Mouse (Mus musculus): ENCODE results near the gene Gm20388. TPM values are rescaled to one million over a fixed set of nuclear protein-coding genes. Genes with fewer than 3 reads are reported as not detected.

Gene Gm20388
- total RNA-seq, 2 experiments from 2014 or later = 2.4 to 2.6 TPM

DNA sequence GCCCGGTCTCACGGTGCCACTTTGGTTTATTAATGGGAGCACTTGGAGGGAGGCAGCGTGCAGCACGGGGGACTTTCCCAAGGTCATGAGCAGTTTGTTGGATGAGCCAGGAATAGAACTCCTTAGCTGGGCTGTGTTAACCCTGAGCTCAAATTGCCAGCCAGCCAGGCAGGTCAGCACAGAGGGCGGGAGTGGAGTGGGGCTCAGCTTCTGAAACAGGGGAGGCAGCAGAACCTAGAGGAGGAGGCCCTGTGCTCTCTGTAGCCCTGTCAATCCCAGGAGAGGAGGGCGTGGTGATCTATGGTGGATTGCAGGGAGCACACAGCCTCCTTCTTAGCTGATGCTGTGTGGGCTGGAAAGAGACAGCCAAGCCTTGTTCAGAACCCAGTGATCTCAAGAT lies 615.2 kb downstream of the Gm20388 start:
- no peak for DNase-seq (ENCODE audit: extremely low spot score in 1 of 2, low spot score in 2 of 2)
- intact Hi-C loops (cut with DNase I) = no loop called here
- no peak for TF ChIP-seq CTCF (IDR thresholded peaks at IDR 0.05)
- Histone ChIP-seq H3K4me3 (no peak overlapping the region), H3K27ac (no peak overlapping the region)

GRCm38 (mm10) chr8:120526577-120526976 lies 615.9 kb downstream of the Gm20388 start:
- H3K27ac ChIP-seq = no peak overlapping the region
- DNase-seq (ENCODE audit: extremely low spot score in 1 of 2, low spot score in 2 of 2) = no peak
- intact Hi-C loops (cut with DNase I) = no loop called here
- H3K4me3 ChIP-seq = no peak overlapping the region
- TF ChIP-seq CTCF (IDR thresholded peaks at IDR 0.05) = no peak

DNA sequence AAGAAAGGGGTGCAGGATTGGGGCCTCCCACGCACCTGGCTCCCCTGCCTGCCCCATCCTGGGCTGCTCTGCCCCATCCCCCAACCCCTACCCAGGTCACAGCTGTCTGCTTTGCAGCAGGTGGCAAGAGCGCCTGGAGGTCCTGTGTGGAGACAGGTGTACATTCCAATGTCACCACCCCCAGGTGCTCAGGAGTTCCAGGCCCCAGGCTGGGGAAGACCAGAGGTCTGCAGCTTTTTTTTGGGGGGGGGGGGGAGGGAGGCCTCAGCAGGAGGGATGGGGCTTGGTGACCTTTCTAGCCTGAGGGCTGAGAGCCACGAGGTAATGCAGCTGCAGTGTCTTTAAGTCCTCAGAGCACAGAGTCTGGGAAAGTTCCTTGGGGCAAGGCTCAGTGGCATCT lies 617.7 kb downstream of the Gm20388 start:
- TF ChIP-seq CTCF (IDR thresholded peaks at IDR 0.05) = no peak

GRCm38 (mm10) chr8:120529226-120529625 lies 618.6 kb downstream of the Gm20388 start:
- intact Hi-C loops (cut with DNase I) = no loop called here
- TF ChIP-seq CTCF (IDR thresholded peaks at IDR 0.05) = no peak
- no peak for DNase-seq (ENCODE audit: extremely low spot score in 1 of 2, low spot score in 2 of 2)
- Histone ChIP-seq H3K27ac (no peak overlapping the region), H3K4me3 (no peak overlapping the region)

More for the DNA sequence above, 617.7 kb downstream of the Gm20388 start:
- no peak overlapping the region for H3K27ac ChIP-seq
- DNase-seq (ENCODE audit: extremely low spot score in 1 of 2, low spot score in 2 of 2) = no peak
- no peak overlapping the region for H3K4me3 ChIP-seq
- intact Hi-C loops (cut with DNase I) = no loop called here

- no peak overlapping the region for H3K27ac ChIP-seq
- no peak for TF ChIP-seq CTCF (IDR thresholded peaks at IDR 0.05)
- no peak for DNase-seq (ENCODE audit: extremely low spot score in 1 of 2, low spot score in 2 of 2)
- no peak overlapping the region for H3K4me3 ChIP-seq
- intact Hi-C loops (cut with DNase I) = no loop called here
Measured at GRCm38 (mm10) chr8:120530954-120531656, 620.5 kb downstream of the Gm20388 start.

DNA sequence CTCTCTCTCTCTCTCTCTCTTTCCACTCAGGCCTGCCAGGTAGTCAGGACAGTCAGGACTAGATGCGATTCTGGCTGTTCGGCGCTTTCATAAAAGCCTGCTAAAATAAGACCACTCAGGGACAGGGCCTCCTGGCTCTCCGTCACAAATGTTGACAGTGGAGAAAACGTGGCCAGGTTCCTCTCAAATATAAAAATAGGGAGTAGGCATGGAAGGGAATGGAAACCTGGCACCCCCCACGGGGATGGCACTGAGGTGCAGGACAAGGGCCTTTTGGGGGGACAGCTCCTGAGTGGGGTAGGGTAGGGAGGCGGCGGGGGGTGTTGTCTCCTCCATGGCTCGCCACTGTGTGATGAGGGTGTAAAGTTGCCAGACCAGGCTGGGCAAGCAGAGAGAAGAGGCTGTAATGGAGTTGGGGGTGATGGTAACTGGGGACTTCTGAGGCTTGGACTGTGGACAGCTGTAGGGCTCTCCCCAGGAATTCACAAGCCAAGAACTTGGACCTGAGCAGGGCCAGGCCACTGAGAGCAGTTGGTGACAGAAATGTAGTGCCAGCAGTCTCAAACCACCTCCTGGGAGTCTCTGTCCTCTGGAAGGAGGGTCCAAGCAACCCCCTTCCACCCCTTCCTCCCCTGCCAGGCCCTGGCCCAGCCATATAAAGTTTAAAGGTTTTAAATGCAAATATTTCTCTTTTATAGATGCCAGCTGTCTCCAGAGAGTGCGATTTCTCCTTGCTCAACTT lies 621.3 kb downstream of the Gm20388 start:
- no peak overlapping the region for H3K4me3 ChIP-seq
- H3K27ac ChIP-seq = no peak overlapping the region
- intact Hi-C loops (cut with DNase I) = no loop called here

GRCm38 (mm10) chr8:120532517-120533215 lies 622.0 kb downstream of the Gm20388 start:
- Histone ChIP-seq H3K4me3 (peak overlapping the region; percentile 7; the same call in 1 of the 2 replicates), H3K27ac (no peak overlapping the region)
- intact Hi-C loops (cut with DNase I) = no loop called here
- peak in 1 of 2 experiments; percentile 55 for DNase-seq (ENCODE audit: extremely low spot score in 1 of 2, low spot score in 2 of 2)
- no peak for TF ChIP-seq CTCF (IDR thresholded peaks at IDR 0.05)

More for the DNA sequence above, 621.3 kb downstream of the Gm20388 start:
- TF ChIP-seq CTCF (IDR thresholded peaks at IDR 0.05) = no peak
- no peak for DNase-seq (ENCODE audit: extremely low spot score in 1 of 2, low spot score in 2 of 2)

GRCm38 (mm10) chr8:120533380-120533779 lies 622.7 kb downstream of the Gm20388 start:
- intact Hi-C loops (cut with DNase I) = no loop called here
- H3K27ac ChIP-seq = no peak overlapping the region
- no peak for TF ChIP-seq CTCF (IDR thresholded peaks at IDR 0.05)
- no peak for DNase-seq (ENCODE audit: extremely low spot score in 1 of 2, low spot score in 2 of 2)
- H3K4me3 ChIP-seq = no peak overlapping the region

DNA sequence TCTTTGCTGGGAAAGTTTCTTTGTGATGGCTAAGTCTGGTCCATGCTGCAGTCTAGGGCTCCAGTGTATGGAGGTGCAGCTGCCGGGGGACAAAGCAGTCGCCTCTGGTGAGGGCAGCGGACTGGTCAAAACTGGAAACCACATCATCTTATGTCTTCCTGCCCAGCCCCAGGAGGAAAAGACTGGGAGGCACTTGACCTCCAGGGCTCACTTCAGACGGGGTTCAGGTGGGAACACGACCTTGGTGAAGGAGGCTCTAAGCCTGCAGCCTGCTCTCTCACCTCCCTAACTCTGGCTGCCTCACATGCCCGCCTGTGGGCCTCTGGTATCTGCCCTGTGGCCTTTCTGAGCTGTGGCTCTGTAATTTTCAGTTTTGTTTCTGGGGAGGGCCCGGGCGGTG lies 623.4 kb downstream of the Gm20388 start:
- DNase-seq (ENCODE audit: extremely low spot score in 1 of 2, low spot score in 2 of 2) = no peak
- intact Hi-C loops (cut with DNase I) = loop anchor here (1.0 kb wide), 1 partner anchor 46 kb away; no protein-coding TSS in a partner anchor
- TF ChIP-seq CTCF (IDR thresholded peaks at IDR 0.05) = no peak
- Histone ChIP-seq H3K4me3 (no peak overlapping the region), H3K27ac (no peak overlapping the region)

DNA sequence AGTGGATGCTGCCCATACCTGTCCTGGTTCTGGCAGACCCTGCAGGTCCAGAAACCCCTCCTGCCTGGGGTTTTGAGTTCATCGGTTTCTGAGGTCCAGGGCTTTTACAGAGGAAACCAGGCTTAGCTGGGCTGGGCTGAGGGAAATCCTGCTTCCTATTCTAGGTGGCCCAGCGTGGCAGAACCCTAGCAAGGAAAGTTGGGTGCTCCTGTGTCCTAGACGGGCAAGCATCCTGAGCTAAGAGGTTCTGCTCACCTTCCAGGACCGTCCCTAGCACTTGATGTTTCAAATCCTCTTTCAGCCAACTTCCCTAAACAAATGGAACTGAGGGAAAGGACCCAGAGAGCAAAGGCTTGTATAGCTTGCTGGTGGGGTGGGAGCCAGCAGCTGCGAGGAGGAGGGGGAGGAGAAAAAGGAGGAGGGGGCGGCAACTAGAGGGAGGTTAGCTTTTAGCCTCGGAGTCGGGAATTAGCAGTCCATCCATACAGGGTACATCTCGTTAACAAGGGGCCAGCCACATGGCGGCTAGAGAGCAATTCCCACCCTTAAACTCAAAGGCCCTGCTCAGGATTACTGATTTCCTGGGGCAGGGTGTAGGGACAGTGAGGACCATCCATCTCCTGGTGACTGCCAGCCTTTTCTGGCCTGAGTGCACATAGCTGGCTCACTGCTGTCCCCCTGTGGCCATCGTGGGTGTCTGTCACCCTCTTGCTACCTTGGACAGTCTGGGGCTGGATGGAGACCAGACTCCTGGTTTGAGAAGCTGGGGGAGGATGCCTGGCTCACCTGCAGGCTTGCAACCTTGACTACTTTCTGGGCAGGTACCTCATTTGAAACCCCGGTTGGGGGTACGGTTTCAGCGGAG lies 624.1 kb downstream of the Gm20388 start:
- peak; percentile 78 to 79 for DNase-seq (ENCODE audit: extremely low spot score in 1 of 2, low spot score in 2 of 2)
- peak; percentile 97 for TF ChIP-seq CTCF (IDR thresholded peaks at IDR 0.05)
- intact Hi-C loops (cut with DNase I) = loop anchor here (1.0 to 5.0 kb wide), 4 partner anchors 46 to 232 kb away; no protein-coding TSS in a partner anchor
- no peak overlapping the region for H3K4me3 ChIP-seq
- H3K27ac ChIP-seq = no peak overlapping the region
